Mouse (Mus musculus): ENCODE data around the gene Ctc1. TPM values are rescaled to one million over a fixed set of nuclear protein-coding genes. Genes with fewer than 3 reads are reported as not detected.
"Not testable (repeated sequence)": the region's sequence is repeated elsewhere in the genome, so short reads cannot be mapped to it uniquely, and the experiment has no call there.

Ctc1 gene
- polyA plus RNA-seq, 1 experiment from 2014 or later = 67.0 TPM

- 35% methylated on average over 4 of the region's 4 CpGs for WGBS
- ATAC-seq (replicated peaks) = peak; percentile 30; the same call in 1 of the 2 replicates
- no peak overlapping the region for H3K9ac ChIP-seq
These were observed 32.9 kb upstream of the Ctc1 start for GRCm38 (mm10) chr11:68982639-68983369.

GRCm38 (mm10) chr11:68987365-68987882 lies 28.3 kb upstream of the Ctc1 start:
- Histone ChIP-seq H3K27ac (no peak overlapping the region), H3K9ac (no peak overlapping the region), H3K27me3 (replicated peaks) (no peaks in the 10 kb centered on the region), H3K4me2 (no peak overlapping the region), H3K9me3 (no peaks in the 10 kb centered on the region), H3K4me1 (no peaks in the 10 kb centered on the region), H3K36me3 (replicated peaks) (peaks cover 39% of the 10 kb centered on the region), H3K4me3 (no peak overlapping the region)
- no peak for ATAC-seq (replicated peaks)
- WGBS = 85% methylated on average over 11 of the region's 11 CpGs

More at GRCm38 (mm10) chr11:68982639-68983369, 32.9 kb upstream of the Ctc1 start:
- H3K4me3 ChIP-seq = no peak overlapping the region
- peaks cover 7% of the 10 kb centered on the region for H3K36me3 ChIP-seq (replicated peaks)
- no peaks in the 10 kb centered on the region for H3K4me1 ChIP-seq
- no peak overlapping the region for H3K4me2 ChIP-seq
- H3K27ac ChIP-seq = no peak overlapping the region
- no peaks in the 10 kb centered on the region for H3K27me3 ChIP-seq (replicated peaks)
- H3K9me3 ChIP-seq = no peaks in the 10 kb centered on the region

- ATAC-seq (replicated peaks) = no peak
- WGBS = 95% methylated on average over 17 of the region's 17 CpGs
These were observed 27.4 kb upstream of the Ctc1 start for GRCm38 (mm10) chr11:68988341-68988740.

GRCm38 (mm10) chr11:68993122-68993521 lies 22.6 kb upstream of the Ctc1 start:
- 93% methylated on average over 7 of the region's 7 CpGs for WGBS
- no peak for ATAC-seq (replicated peaks)
- H3K4me3 ChIP-seq = no peak overlapping the region
- no peaks in the 10 kb centered on the region for H3K9me3 ChIP-seq
- H3K4me1 ChIP-seq = no peaks in the 10 kb centered on the region
- H3K9ac ChIP-seq = no peak overlapping the region
- peaks cover 61% of the 10 kb centered on the region for H3K36me3 ChIP-seq (replicated peaks)
- H3K27ac ChIP-seq = no peak overlapping the region
- no peaks in the 10 kb centered on the region for H3K27me3 ChIP-seq (replicated peaks)
- H3K4me2 ChIP-seq = no peak overlapping the region

More at GRCm38 (mm10) chr11:68988341-68988740, 27.4 kb upstream of the Ctc1 start:
- Histone ChIP-seq H3K27me3 (replicated peaks) (no peaks in the 10 kb centered on the region), H3K9me3 (no peaks in the 10 kb centered on the region), H3K4me2 (no peak overlapping the region), H3K36me3 (replicated peaks) (peaks cover 44% of the 10 kb centered on the region), H3K4me3 (no peak overlapping the region), H3K9ac (no peak overlapping the region), H3K4me1 (no peaks in the 10 kb centered on the region), H3K27ac (no peak overlapping the region)

GRCm38 (mm10) chr11:68994377-68994776 lies 21.3 kb upstream of the Ctc1 start:
- Histone ChIP-seq H3K9ac (no peak overlapping the region), H3K4me1 (no peaks in the 10 kb centered on the region), H3K36me3 (replicated peaks) (peaks cover 65% of the 10 kb centered on the region), H3K9me3 (no peaks in the 10 kb centered on the region), H3K27ac (no peak overlapping the region), H3K27me3 (replicated peaks) (no peaks in the 10 kb centered on the region), H3K4me2 (no peak overlapping the region), H3K4me3 (no peak overlapping the region)
- ATAC-seq (replicated peaks) = no peak
- WGBS = 98% methylated on average over 3 of the region's 3 CpGs

GRCm38 (mm10) chr11:68997080-68997479 lies 18.6 kb upstream of the Ctc1 start:
- Histone ChIP-seq H3K36me3 (replicated peaks) (peaks cover 62% of the 10 kb centered on the region), H3K27ac (no peak overlapping the region), H3K4me1 (no peaks in the 10 kb centered on the region), H3K9ac (no peak overlapping the region), H3K4me3 (no peak overlapping the region), H3K27me3 (replicated peaks) (no peaks in the 10 kb centered on the region), H3K9me3 (no peaks in the 10 kb centered on the region), H3K4me2 (no peak overlapping the region)
- 92% methylated on average over 4 of the region's 4 CpGs for whole genome bisulfite sequencing
- no peak for ATAC-seq (replicated peaks)

- not testable (repeated sequence) for H3K27me3 ChIP-seq (replicated peaks); H3K9me3 ChIP-seq; H3K4me1 ChIP-seq; ATAC-seq (replicated peaks); H3K4me2 ChIP-seq; H3K9ac ChIP-seq; H3K4me3 ChIP-seq; H3K27ac ChIP-seq
- peaks cover 38% of the 10 kb centered on the region for H3K36me3 ChIP-seq (replicated peaks)
- WGBS = 98% methylated on average over 4 of the region's 4 CpGs
These were observed 12.9 kb upstream of the Ctc1 start for GRCm38 (mm10) chr11:69002782-69003181.

GRCm38 (mm10) chr11:69003592-69003991 lies 12.1 kb upstream of the Ctc1 start:
- no peak for ATAC-seq (replicated peaks)

GRCm38 (mm10) chr11:69005193-69005592 lies 10.5 kb upstream of the Ctc1 start:
- ATAC-seq (replicated peaks) = no peak
- no peak overlapping the region for H3K4me2 ChIP-seq
- 90% methylated on average over 7 of the region's 7 CpGs for WGBS

More at GRCm38 (mm10) chr11:69003592-69003991, 12.1 kb upstream of the Ctc1 start:
- H3K27ac ChIP-seq = no peak overlapping the region
- H3K4me1 ChIP-seq = peaks cover 8% of the 10 kb centered on the region
- H3K4me3 ChIP-seq = no peak overlapping the region
- H3K27me3 ChIP-seq (replicated peaks) = no peaks in the 10 kb centered on the region
- WGBS = 68% methylated on average over 4 of the region's 4 CpGs
- no peak overlapping the region for H3K4me2 ChIP-seq
- H3K9ac ChIP-seq = no peak overlapping the region
- peaks cover 30% of the 10 kb centered on the region for H3K36me3 ChIP-seq (replicated peaks)
- no peaks in the 10 kb centered on the region for H3K9me3 ChIP-seq

GRCm38 (mm10) chr11:69006575-69006974 lies 9.1 kb upstream of the Ctc1 start:
- H3K4me3 ChIP-seq; H3K27me3 ChIP-seq (replicated peaks); H3K4me2 ChIP-seq; H3K27ac ChIP-seq; ATAC-seq (replicated peaks); H3K36me3 ChIP-seq (replicated peaks); H3K9ac ChIP-seq; H3K9me3 ChIP-seq: not testable (repeated sequence)
- peaks cover 11% of the 10 kb centered on the region for H3K4me1 ChIP-seq

More at GRCm38 (mm10) chr11:69005193-69005592, 10.5 kb upstream of the Ctc1 start:
- Histone ChIP-seq H3K36me3 (replicated peaks) (peaks cover 17% of the 10 kb centered on the region), H3K9ac (no peak overlapping the region), H3K4me1 (peaks cover 8% of the 10 kb centered on the region), H3K4me3 (no peak overlapping the region), H3K27me3 (replicated peaks) (no peaks in the 10 kb centered on the region), H3K27ac (no peak overlapping the region), H3K9me3 (no peaks in the 10 kb centered on the region)

GRCm38 (mm10) chr11:69008182-69009121 lies 7.3 kb upstream of the Ctc1 start, which contains the start of gene Pfas:
Gene Pfas (minus strand): TSS chr11:69008460.
- H3K27me3 ChIP-seq (replicated peaks) = no peaks in the 10 kb centered on the region
- whole genome bisulfite sequencing = 10% methylated on average over 38 of the region's 38 CpGs
- peak within 1 kb of the TSS; percentile 61 for H3K4me3 ChIP-seq
- peak within 1 kb of the TSS; percentile 58 for H3K4me2 ChIP-seq
- peak within 1 kb of the TSS; percentile 63 for H3K27ac ChIP-seq
- no peaks in the 10 kb centered on the region for H3K9me3 ChIP-seq
- peaks cover 15% of the 10 kb centered on the region for H3K4me1 ChIP-seq
- H3K36me3 ChIP-seq (replicated peaks) = 0 out of 2 replicates have a peak, but pooled peaks cover 2% of the 10 kb centered on the region
- peak within 1 kb of the TSS; percentile 54 for H3K9ac ChIP-seq
- peak; percentile 83 for ATAC-seq (replicated peaks)

GRCm38 (mm10) chr11:69009508-69009907 lies 6.2 kb upstream of the Ctc1 start:
- peaks cover 15% of the 10 kb centered on the region for H3K4me1 ChIP-seq
- H3K4me2 ChIP-seq = no peak overlapping the region
- WGBS = 93% methylated on average over 1 of the region's 1 CpGs
- no peaks in the 10 kb centered on the region for H3K36me3 ChIP-seq (replicated peaks)
- H3K9me3 ChIP-seq = no peaks in the 10 kb centered on the region
- H3K27ac ChIP-seq = no peak overlapping the region
- ATAC-seq (replicated peaks) = no peak
- H3K9ac ChIP-seq = no peak overlapping the region
- H3K27me3 ChIP-seq (replicated peaks) = no peaks in the 10 kb centered on the region
- H3K4me3 ChIP-seq = no peak overlapping the region
